Mouse (Mus musculus): ENCODE results near the gene Sart3. TPM values are rescaled to one million over a fixed set of nuclear protein-coding genes. Genes with fewer than 3 reads are reported as not detected.

Gene Sart3
- polyA plus RNA-seq, 1 experiment from 2014 or later, result 45.8 TPM

DNA sequence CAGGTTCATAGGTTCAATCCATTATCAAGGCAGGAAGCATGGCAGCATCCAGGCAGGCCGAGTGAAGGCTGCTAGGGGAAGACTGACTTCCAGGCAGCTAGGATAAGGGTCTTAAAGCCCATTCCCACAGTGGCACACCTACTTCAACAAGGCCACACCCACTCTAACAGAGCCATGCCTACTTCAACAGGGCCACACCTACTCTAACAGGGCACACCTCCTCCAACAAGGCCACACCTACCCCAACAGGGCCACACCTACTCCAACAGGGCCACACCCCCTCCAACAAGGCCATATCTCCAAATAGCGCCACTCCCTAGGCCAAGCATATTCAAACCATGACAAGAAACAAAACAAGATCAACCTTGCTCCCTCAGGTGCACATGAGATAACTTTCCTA lies 59.4 kb downstream of the Sart3 start:
- 71% methylated on average over 2 of the region's 2 CpGs for WGBS
- no peaks in the 10 kb centered on the region for H3K4me1 ChIP-seq
- no peak overlapping the region for H3K27ac ChIP-seq
- no peak overlapping the region for H3K4me3 ChIP-seq (replicated peaks)
- ATAC-seq (ENCODE audit: insufficient read depth, low FRiP score, low read depth), result no peak
- H3K27me3 ChIP-seq (replicated peaks), result no peaks in the 10 kb centered on the region
- no peaks in the 10 kb centered on the region for H3K9me3 ChIP-seq
- no peak overlapping the region for H3K4me2 ChIP-seq
- no peaks in the 10 kb centered on the region for H3K36me3 ChIP-seq
- no peak overlapping the region for H3K9ac ChIP-seq

DNA sequence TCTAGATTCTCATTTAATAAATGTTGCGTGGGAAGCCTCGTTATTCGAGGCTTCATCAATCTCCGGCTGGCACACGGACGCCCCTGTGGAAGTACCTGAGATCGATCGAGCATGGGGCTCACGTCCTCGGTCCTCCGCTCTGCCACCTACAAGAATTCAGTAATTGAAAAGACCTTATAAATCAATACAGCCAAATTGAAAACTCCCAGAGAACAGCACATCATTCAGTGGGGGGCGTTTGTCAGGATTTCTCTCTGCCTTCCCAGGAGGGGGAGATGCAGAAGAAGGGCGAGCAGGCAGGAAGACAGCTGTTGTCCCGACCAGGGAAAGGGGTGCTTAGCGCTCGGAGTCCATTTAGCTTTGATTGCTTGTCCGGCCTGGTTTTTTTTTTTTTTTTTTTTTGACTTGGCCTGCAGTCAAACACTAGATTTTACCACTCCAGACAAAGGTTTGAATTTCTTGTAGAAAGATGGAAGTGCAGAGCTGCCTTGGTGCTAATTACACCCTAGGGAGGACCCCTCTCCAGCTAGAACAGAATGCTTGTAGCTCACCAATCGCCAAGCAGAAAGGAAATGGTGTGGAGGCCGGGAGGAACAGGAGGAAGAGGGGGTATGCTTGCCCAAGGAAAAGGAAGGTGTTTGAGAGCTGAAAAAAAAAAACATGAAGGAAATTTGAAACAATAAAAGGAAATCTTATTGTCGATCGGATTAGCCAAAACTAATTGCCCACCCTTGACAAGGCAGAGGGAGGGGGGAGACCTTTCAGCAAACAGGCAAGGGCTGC lies 68.3 kb downstream of the Sart3 start:
- Histone ChIP-seq H3K27ac (no peak overlapping the region), H3K9ac (no peak overlapping the region)
- WGBS, result 54% methylated on average over 21 of the region's 21 CpGs

DNA sequence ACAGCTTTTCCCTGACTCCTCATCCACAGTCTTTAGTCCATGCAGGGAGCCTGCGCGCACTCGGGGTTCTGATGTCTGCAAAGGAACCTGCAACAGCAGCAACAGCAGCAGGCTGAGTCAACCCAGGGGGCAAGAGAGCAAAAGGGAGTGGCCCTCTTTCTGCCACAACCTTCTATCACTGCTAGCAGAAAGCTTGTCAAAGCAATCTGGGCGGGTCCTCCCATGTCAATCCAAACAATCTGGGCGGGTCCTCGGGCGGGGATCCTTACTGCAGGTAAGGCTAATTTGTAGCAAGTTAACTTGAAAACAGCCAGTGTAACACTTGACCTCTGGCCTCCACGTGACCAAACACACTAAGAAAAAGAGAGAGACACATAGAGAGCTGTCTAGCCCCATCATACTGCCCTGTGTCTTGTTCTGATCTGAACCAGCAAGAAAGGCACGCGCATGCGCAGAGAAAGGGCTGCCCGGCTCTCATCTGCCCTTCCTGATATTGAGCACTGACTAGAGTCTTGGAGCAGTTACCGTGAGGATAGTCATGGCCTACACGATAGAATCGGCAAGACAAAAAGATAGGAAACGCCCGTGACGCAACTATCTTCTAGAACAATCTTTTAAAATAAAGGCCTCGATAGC lies 71.8 kb downstream of the Sart3 start:
- no peak overlapping the region for H3K27ac ChIP-seq
- H3K4me3 ChIP-seq (replicated peaks), result no peak overlapping the region
- no peaks in the 10 kb centered on the region for H3K9me3 ChIP-seq
- no peak for ATAC-seq (ENCODE audit: insufficient read depth, low FRiP score, low read depth)
- H3K27me3 ChIP-seq (replicated peaks), result no peaks in the 10 kb centered on the region
- WGBS, result 71% methylated on average over 19 of the region's 19 CpGs
- no peaks in the 10 kb centered on the region for H3K36me3 ChIP-seq
- no peaks in the 10 kb centered on the region for H3K4me1 ChIP-seq
- H3K9ac ChIP-seq, result no peak overlapping the region
- H3K4me2 ChIP-seq, result no peak overlapping the region

More for the DNA sequence above, 68.3 kb downstream of the Sart3 start:
- Histone ChIP-seq H3K9me3 (no peaks in the 10 kb centered on the region), H3K4me3 (replicated peaks) (no peak overlapping the region), H3K36me3 (no peaks in the 10 kb centered on the region), H3K4me2 (no peak overlapping the region), H3K4me1 (no peaks in the 10 kb centered on the region), H3K27me3 (replicated peaks) (no peaks in the 10 kb centered on the region)
- ATAC-seq (ENCODE audit: insufficient read depth, low FRiP score, low read depth), result no peak

DNA sequence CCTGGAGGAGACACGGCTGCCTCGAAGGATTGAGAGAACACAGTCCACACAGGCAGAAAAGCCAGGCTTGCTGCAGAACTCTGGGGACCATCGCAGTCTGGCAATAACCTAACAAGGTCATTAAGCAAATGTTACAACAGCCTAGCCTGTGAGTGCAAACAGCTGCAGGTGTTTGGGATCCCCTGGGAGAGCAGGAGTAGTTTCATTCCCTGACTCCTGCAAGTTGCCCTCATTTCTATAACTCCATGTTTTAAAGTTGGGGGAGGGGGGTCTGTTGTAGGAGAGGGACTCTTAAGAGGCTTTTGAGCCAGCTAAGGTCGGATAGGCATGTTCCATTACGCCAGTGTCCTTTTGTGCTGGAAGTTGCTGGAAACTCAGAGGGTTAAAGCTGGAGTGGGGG lies 77.9 kb downstream of the Sart3 start:
- H3K9me3 ChIP-seq, result no peaks in the 10 kb centered on the region
- WGBS, result 31% methylated on average over 5 of the region's 5 CpGs
- no peaks in the 10 kb centered on the region for H3K27me3 ChIP-seq (replicated peaks)
- H3K9ac ChIP-seq, result no peak overlapping the region
- no peak overlapping the region for H3K4me2 ChIP-seq
- no peaks in the 10 kb centered on the region for H3K36me3 ChIP-seq
- no peak for ATAC-seq (ENCODE audit: insufficient read depth, low FRiP score, low read depth)
- 0 out of 2 replicates have a peak, but pooled peaks cover 9% of the 10 kb centered on the region for H3K4me1 ChIP-seq
- H3K4me3 ChIP-seq (replicated peaks), result no peak overlapping the region
- peak overlapping the region; percentile 61; the same call in 1 of the 2 replicates for H3K27ac ChIP-seq

DNA sequence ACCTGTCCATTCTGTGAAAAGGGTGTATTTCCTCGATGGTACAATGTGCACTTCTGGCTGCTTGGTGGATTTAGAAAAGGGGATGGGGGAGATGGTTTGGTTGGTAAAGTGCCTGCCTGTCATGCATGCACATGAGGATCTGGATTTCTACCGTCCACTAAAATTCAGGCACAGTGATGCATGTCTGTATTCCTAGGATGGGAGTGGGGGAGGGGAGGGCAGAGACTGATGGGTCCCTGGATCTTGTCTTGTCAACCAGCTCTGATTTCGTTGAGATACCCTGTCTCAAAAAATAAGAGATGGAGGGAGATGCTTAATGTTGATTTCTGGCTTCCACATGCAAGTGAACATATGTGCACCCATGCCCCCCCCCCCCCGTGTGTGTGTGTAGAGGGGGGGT lies 78.3 kb downstream of the Sart3 start:
- WGBS, result 46% methylated on average over 4 of the region's 4 CpGs
- H3K4me3 ChIP-seq (replicated peaks), result no peak overlapping the region
- ATAC-seq (ENCODE audit: insufficient read depth, low FRiP score, low read depth), result no peak
- H3K4me1 ChIP-seq, result 0 out of 2 replicates have a peak, but pooled peaks cover 9% of the 10 kb centered on the region
- H3K4me2 ChIP-seq, result no peak overlapping the region
- no peak overlapping the region for H3K9ac ChIP-seq
- no peaks in the 10 kb centered on the region for H3K36me3 ChIP-seq
- H3K27me3 ChIP-seq (replicated peaks), result no peaks in the 10 kb centered on the region
- H3K9me3 ChIP-seq, result no peaks in the 10 kb centered on the region
- peak overlapping the region; percentile 61; the same call in 1 of the 2 replicates for H3K27ac ChIP-seq

DNA sequence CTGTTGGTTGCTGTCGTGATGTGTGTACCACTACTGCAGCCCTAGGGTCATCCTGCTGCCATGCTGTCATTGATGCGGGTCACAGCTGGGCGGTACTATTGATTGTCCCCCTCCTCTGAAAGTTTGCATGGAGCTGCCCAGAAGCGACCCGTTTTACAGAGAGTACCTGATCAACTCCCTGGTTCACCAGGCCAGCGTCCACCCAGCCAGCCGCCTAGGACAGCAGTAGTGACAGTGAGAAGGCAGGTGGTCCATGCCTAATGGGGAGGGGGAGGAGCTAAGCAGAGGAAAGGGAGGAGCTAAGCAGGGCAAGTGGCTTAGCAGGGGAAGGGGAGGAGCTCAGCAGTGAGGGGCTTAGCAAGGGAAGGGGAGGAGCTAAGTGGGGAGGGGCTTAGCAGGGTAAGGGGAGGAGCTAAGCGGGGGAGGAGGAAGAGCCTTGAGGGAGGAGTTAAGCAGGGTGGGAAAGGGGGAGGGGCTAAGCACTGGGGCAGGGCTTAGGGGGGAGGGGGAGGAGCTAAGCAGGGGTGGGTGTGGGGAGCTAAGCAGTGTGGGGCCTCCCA lies 79.0 kb downstream of the Sart3 start:
- no peak for ATAC-seq (ENCODE audit: insufficient read depth, low FRiP score, low read depth)
- Histone ChIP-seq H3K27me3 (replicated peaks) (no peaks in the 10 kb centered on the region), H3K4me3 (replicated peaks) (no peak overlapping the region), H3K9ac (no peak overlapping the region), H3K27ac (no peak overlapping the region), H3K36me3 (no peaks in the 10 kb centered on the region), H3K4me2 (no peak overlapping the region), H3K4me1 (0 out of 2 replicates have a peak, but pooled peaks cover 9% of the 10 kb centered on the region), H3K9me3 (no peaks in the 10 kb centered on the region)
- 92% methylated on average over 8 of the region's 8 CpGs for WGBS

Other genes with a start within 250 kb of the Sart3 start
- gene Cmklr1, start 122.1 kb downstream of the Sart3 start, polyA plus RNA-seq (2015; fragmentation: Nextera tagmentation; extraction: Ambion mirVana), result 4.4 and 5.1 TPM in 2 replicates
- gene 1700069L16Rik, start 47.7 kb downstream of the Sart3 start, polyA plus RNA-seq (2015; fragmentation: Nextera tagmentation; extraction: Ambion mirVana), result not detected in 2 replicates
- 7.1 and 7.6 TPM in 2 replicates for gene Ficd, start 36.7 kb downstream of the Sart3 start, polyA plus RNA-seq (2015; fragmentation: Nextera tagmentation; extraction: Ambion mirVana)
- 111 and 112 TPM in 2 replicates for gene Iscu, start 238 bp upstream of the Sart3 start, polyA plus RNA-seq (2015; fragmentation: Nextera tagmentation; extraction: Ambion mirVana)
- gene Tmem119, start 28.0 kb upstream of the Sart3 start, polyA plus RNA-seq (2015; fragmentation: Nextera tagmentation; extraction: Ambion mirVana), result 60.6 and 64.4 TPM in 2 replicates
- 5.8 and 7.5 TPM in 2 replicates for gene Selplg, start 60.1 kb upstream of the Sart3 start, polyA plus RNA-seq (2015; fragmentation: Nextera tagmentation; extraction: Ambion mirVana)
- gene Coro1c, start 136.2 kb upstream of the Sart3 start, polyA plus RNA-seq (2015; fragmentation: Nextera tagmentation; extraction: Ambion mirVana), result 129 and 144 TPM in 2 replicates
- 13.3 and 13.7 TPM in 2 replicates for gene Ssh1, start 221.4 kb upstream of the Sart3 start, polyA plus RNA-seq (2015; fragmentation: Nextera tagmentation; extraction: Ambion mirVana)
- 3.4 and 5.0 TPM in 2 replicates for gene Dao, start 231.2 kb upstream of the Sart3 start, polyA plus RNA-seq (2015; fragmentation: Nextera tagmentation; extraction: Ambion mirVana)

All from stomach, embryonic 15.5 days (tissue).